Mouse (Mus musculus) heart, adult 2 months (tissue): ENCODE data around the gene Sfswap.

ENCODE experiments used
- CTCF ChIP-seq: fragments of 200-600 bp; IDR thresholded peaks from 2 replicates; pipeline ENCODE4 v1.8.1; 2022; ENCODE audit warnings: antibody characterized with exemption, mild to moderate bottlenecking, moderate library complexity
- EP300 ChIP-seq: fragments of 200-500 bp; IDR thresholded peaks from 2 replicates; pipeline ENCODE4 v1.6.1; 2011; ENCODE audit warnings: low read depth, low read length, control low read depth; ENCODE audit not compliant: insufficient read depth
- POLR2A ChIP-seq: fragments of 200-500 bp; IDR thresholded peaks from 2 replicates; pipeline ENCODE4 v1.6.1; 2011; ENCODE audit warnings: mild to moderate bottlenecking, low read depth, low read length, control low read depth; ENCODE audit not compliant: insufficient read depth

- TF ChIP-seq POLR2A = no peak
- no peak for TF ChIP-seq EP300
- no peak for TF ChIP-seq CTCF
Measured at GRCm38 (mm10) chr5:129524751-129525150, 23.7 kb downstream of the Sfswap start.
